Mouse (Mus musculus) heart, embryonic 12.5 days (tissue): ENCODE data around the gene Wdr46. TPM values are rescaled to one million over a fixed set of nuclear protein-coding genes. Genes with fewer than 3 reads are reported as not detected.

Experiments used
- ATAC-seq: fragments of 200-750 bp; cut with Nextera tagmentation; 2 replicates; pipeline ENCODE4 v1.8.0; 2017; ENCODE audit warnings: moderate TSS enrichment, moderate library complexity; ENCODE audit not compliant: insufficient number of reproducible peaks, low FRiP score
- H3K27ac ChIP-seq: fragments of 300-500 bp; sonication (generic); 2 replicates; pipeline ENCODE4 v1.5.1; 2016; ENCODE audit warnings: mild to moderate bottlenecking, moderate library complexity; ENCODE audit not compliant: poor library complexity, severe bottlenecking
- H3K27me3 ChIP-seq: fragments of 300-500 bp; sonication (generic); replicated peaks from 2 replicates; pipeline ENCODE4 v1.6.1; 2016; ENCODE audit warnings: mild to moderate bottlenecking, moderate library complexity
- H3K36me3 ChIP-seq: fragments of 300-500 bp; sonication (generic); 2 replicates; pipeline ENCODE4 v1.6.1; 2016; ENCODE audit warnings: mild to moderate bottlenecking, moderate library complexity
- H3K4me1 ChIP-seq: fragments of 300-500 bp; sonication (generic); replicated peaks from 2 replicates; pipeline ENCODE4 v1.6.1; 2016; ENCODE audit warnings: mild to moderate bottlenecking
- H3K4me2 ChIP-seq: fragments of 300-500 bp; sonication (generic); 2 replicates; pipeline ENCODE4 v1.6.1; 2016; ENCODE audit warnings: mild to moderate bottlenecking, moderate library complexity
- H3K4me3 ChIP-seq: fragments of 300-500 bp; sonication (generic); 2 replicates; pipeline ENCODE4 v1.5.1; 2016; ENCODE audit warnings: mild to moderate bottlenecking
- H3K9ac ChIP-seq: fragments of 300-500 bp; sonication (generic); 2 replicates; pipeline ENCODE4 v1.6.1; 2016; ENCODE audit warnings: mild to moderate bottlenecking, moderate library complexity
- H3K9me3 ChIP-seq: fragments of 300-500 bp; sonication (generic); replicated peaks from 2 replicates; pipeline ENCODE4 v1.6.1; 2016; ENCODE audit warnings: mild to moderate bottlenecking, moderate library complexity
- WGBS: fragments of 180-500 bp; shearing (Covaris S2); methylation state at CpG from one replicate; pipeline ENCODE4 v1.1.7; 2016; 5-methylcytosine and 5-hydroxymethylcytosine counted together
- polyA plus RNA-seq: library from polyadenylated mRNA; unstranded; fragments of >200 nt; fragmentation: Nextera tagmentation; extraction: Ambion mirVana; gene quantifications from 2 replicates; pipeline ENCODE4 v1.2.1, GENCODE M21; 2016

Wdr46 gene
- polyA plus RNA-seq, 1 experiment from 2014 or later: 26.5 TPM

DNA sequence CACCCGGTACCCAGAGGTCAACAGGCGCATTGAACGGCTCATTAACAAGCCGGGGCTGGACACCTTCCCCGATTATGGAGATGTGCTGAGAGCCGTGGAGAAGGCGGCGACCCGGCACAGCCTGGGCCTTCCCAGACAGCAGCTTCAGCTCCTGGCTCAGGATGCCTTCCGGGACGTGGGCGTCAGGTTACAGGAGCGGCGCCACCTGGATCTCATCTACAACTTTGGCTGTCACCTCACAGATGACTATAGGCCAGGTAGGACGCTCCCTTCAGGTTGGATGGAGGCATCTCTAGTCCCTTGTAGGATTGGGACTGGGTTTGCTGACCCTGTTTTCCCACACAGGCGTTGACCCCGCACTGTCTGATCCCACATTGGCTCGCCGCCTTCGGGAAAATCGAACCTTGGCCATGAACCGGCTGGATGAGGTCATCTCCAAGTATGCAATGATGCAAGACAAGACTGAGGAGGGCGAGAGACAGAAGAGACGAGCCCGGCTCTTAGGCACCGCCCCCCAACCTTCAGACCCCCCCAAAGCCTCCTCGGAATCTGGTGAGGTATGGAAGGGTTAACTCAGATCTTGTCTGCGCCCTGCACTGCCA lies 28.5 kb upstream of the Wdr46 start:
- H3K9ac ChIP-seq: no peak overlapping the region
- H3K27me3 ChIP-seq: no peaks in the 10 kb centered on the region
- H3K27ac ChIP-seq: no peak overlapping the region
- peaks cover 45% of the 10 kb centered on the region for H3K36me3 ChIP-seq
- 91% methylated on average over 28 of the region's 28 CpGs for WGBS
- H3K4me1 ChIP-seq: peaks cover 27% of the 10 kb centered on the region
- H3K9me3 ChIP-seq: no peaks in the 10 kb centered on the region
- no peak overlapping the region for H3K4me2 ChIP-seq
- no peak for ATAC-seq
- H3K4me3 ChIP-seq: no peak overlapping the region

GRCm38 (mm10) chr17:33913264-33913663 lies 27.2 kb upstream of the Wdr46 start:
- no peak overlapping the region for H3K4me3 ChIP-seq
- 91% methylated on average over 10 of the region's 10 CpGs for WGBS
- H3K9ac ChIP-seq: no peak overlapping the region
- H3K27ac ChIP-seq: no peak overlapping the region
- H3K9me3 ChIP-seq: no peaks in the 10 kb centered on the region
- H3K36me3 ChIP-seq: peaks cover 58% of the 10 kb centered on the region
- H3K4me1 ChIP-seq: peaks cover 32% of the 10 kb centered on the region
- H3K4me2 ChIP-seq: no peak overlapping the region
- ATAC-seq: no peak
- no peaks in the 10 kb centered on the region for H3K27me3 ChIP-seq

DNA sequence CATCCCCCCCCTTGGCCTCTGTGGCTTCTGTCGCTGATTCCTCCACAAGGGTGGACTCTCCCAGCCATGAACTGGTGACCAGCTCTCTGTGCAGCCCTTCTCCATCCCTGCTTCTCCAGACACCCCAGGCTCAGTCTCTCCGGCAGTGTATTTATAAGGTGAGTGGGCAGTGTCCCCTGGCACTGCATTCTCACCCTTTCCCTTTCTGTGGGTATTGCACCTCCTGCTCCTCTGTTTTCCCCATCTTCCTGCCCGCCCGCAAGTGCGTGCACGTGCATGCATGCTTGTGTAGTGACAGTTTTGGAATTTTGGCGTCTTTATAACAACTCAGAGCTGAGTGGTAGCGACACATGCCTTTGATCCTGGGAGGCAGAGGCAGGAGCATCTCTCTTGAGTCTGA lies 26.6 kb upstream of the Wdr46 start:
- no peak for ATAC-seq
- Histone ChIP-seq H3K9ac (no peak overlapping the region), H3K4me3 (no peak overlapping the region), H3K36me3 (peaks cover 61% of the 10 kb centered on the region), H3K4me2 (no peak overlapping the region), H3K4me1 (peaks cover 34% of the 10 kb centered on the region), H3K9me3 (no peaks in the 10 kb centered on the region), H3K27me3 (no peaks in the 10 kb centered on the region), H3K27ac (no peak overlapping the region)
- WGBS: 94% methylated on average over 8 of the region's 8 CpGs

DNA sequence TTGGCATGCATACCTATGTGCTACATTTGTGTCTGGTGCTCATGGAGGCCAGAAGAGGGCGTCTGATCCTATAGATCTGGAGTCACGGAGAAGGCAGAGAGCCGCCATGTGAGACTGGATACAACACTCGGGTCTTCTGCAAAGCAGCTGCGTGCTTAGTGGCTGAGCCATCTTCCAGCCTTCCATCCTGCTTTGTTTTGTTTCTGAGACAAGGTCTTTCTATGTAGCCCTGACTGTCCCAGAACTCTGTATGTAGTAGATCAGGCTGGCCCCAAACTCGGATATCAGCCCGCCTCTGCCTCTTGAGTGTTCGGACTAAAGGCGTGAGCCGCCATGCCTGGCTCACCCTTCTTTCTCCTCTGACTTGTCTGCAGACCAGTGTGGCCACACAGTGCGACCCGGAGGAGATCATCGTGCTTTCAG lies 25.5 kb upstream of the Wdr46 start:
- Histone ChIP-seq H3K9me3 (no peaks in the 10 kb centered on the region), H3K27me3 (no peaks in the 10 kb centered on the region), H3K4me1 (peaks cover 38% of the 10 kb centered on the region), H3K36me3 (peaks cover 61% of the 10 kb centered on the region), H3K4me3 (no peak overlapping the region), H3K4me2 (peak overlapping the region; percentile 79), H3K9ac (0 out of 2 replicates have a peak overlapping the region, but pooled peaks have one; percentile 40), H3K27ac (no peak overlapping the region)
- no peak for ATAC-seq
- 69% methylated on average over 13 of the region's 13 CpGs for WGBS

GRCm38 (mm10) chr17:33915671-33916250 lies 24.7 kb upstream of the Wdr46 start, which contains the start of the genes Tapbp and Zbtb22:
Gene Tapbp, plus strand, starts transcription at chr17:33915899.
Gene Zbtb22, plus strand, starts transcription at chr17:33915904.
- WGBS: 0% methylated on average over 33 of the region's 34 CpGs
- H3K4me1 ChIP-seq: peaks cover 37% of the 10 kb centered on the region
- peak; percentile 87 for ATAC-seq
- H3K27me3 ChIP-seq: no peaks in the 10 kb centered on the region
- peaks cover 58% of the 10 kb centered on the region for H3K36me3 ChIP-seq
- peak within 1 kb of the TSS; percentile 78 for H3K9ac ChIP-seq
- H3K4me2 ChIP-seq: peak within 1 kb of the TSS; percentile 79
- peak within 1 kb of the TSS; percentile 71 for H3K4me3 ChIP-seq
- H3K27ac ChIP-seq: peak within 1 kb of the TSS; percentile 84
- no peaks in the 10 kb centered on the region for H3K9me3 ChIP-seq

DNA sequence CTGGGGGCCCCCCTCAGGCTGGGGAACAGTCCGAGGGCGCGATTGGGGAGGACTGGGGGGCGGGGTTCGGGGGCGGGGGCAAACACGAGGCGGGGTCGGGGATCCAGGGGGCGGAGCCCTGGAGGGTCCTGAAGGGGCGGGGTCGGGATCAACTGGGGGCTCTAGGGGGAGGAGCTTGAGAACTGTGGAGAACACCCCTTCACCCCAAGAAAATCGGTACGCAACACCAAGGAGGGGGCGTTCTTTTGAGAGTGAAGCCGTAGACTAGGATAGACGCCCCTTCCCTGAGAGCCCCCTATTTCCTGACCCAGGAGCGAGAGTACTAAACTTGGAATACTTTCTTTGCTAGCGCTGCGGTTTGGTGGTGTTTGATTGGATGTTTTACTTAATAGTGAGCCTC lies 24.2 kb upstream of the Wdr46 start:
- peaks cover 54% of the 10 kb centered on the region for H3K36me3 ChIP-seq
- H3K4me2 ChIP-seq: peak overlapping the region; percentile 79
- peak overlapping the region; percentile 84 for H3K27ac ChIP-seq
- peak overlapping the region; percentile 78 for H3K9ac ChIP-seq
- ATAC-seq: peak; percentile 35
- H3K9me3 ChIP-seq: no peaks in the 10 kb centered on the region
- WGBS: under 1% methylated on average over 12 of the region's 20 CpGs
- H3K4me1 ChIP-seq: peaks cover 42% of the 10 kb centered on the region
- no peaks in the 10 kb centered on the region for H3K27me3 ChIP-seq
- H3K4me3 ChIP-seq: peak overlapping the region; percentile 71

- Histone ChIP-seq H3K27ac (no peak overlapping the region), H3K4me2 (peak overlapping the region; percentile 79), H3K9me3 (no peaks in the 10 kb centered on the region), H3K9ac (peak overlapping the region; percentile 69), H3K4me3 (peak overlapping the region; percentile 71), H3K4me1 (peaks cover 42% of the 10 kb centered on the region), H3K27me3 (no peaks in the 10 kb centered on the region), H3K36me3 (peaks cover 47% of the 10 kb centered on the region)
- no peak for ATAC-seq
- 70% methylated on average over 31 of the region's 31 CpGs for WGBS
Observed at GRCm38 (mm10) chr17:33916847-33917655, 23.4 kb upstream of the Wdr46 start.

GRCm38 (mm10) chr17:33917656-33918292 lies 22.7 kb upstream of the Wdr46 start:
- Histone ChIP-seq H3K27ac (no peak overlapping the region), H3K9me3 (no peaks in the 10 kb centered on the region), H3K9ac (no peak overlapping the region), H3K36me3 (peaks cover 40% of the 10 kb centered on the region), H3K4me1 (peaks cover 42% of the 10 kb centered on the region), H3K4me3 (no peak overlapping the region), H3K4me2 (peak overlapping the region; percentile 94; the same call in 1 of the 2 replicates), H3K27me3 (no peaks in the 10 kb centered on the region)
- no peak for ATAC-seq
- WGBS: 82% methylated on average over 18 of the region's 18 CpGs

DNA sequence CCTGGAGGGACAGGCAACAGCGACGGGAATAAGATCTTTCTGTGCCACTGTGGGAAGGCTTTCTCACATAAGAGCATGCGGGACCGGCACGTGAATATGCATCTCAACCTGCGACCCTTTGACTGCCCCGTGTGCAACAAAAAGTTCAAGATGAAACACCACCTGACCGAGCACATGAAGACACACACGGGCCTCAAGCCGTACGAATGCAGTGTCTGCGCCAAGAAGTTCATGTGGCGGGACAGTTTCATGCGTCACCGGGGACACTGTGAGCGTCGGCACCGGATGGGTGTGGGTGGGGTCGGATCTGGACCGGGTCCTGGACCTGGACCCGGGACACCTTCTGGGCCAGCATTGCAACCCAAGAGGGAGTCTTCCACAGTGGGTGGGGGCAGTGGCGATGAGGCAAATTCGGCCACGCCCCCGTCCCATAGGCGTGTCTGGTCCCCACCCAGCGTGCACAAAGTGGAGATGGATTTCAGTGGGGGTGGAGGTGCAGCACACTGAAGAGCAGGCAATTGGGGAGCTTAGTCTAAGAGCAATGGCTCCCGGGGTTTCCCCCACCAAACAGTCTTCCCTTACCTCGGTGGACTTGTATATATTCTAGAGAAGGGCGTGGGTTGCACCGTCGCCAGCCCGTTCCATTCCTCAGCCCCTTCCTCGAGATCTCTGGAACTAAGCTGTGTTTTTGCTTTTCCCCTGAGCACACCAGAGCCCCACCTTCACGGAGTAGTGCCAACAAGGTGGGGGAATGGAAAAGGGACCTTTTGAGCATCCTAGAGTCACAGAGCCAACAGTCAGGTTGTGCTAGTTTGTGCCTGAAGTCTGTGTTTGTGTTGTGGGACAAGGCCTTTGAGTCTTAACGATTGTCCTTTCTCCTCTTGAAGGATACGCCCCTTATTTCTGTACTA lies 21.9 kb upstream of the Wdr46 start:
- Histone ChIP-seq H3K9ac (peak overlapping the region; percentile 86; the same call in 1 of the 2 replicates), H3K27me3 (no peaks in the 10 kb centered on the region)
- ATAC-seq: no peak

More for the DNA sequence above, 21.9 kb upstream of the Wdr46 start:
- 56% methylated on average over 37 of the region's 37 CpGs for WGBS
- peak overlapping the region; percentile 44; the same call in 1 of the 2 replicates for H3K27ac ChIP-seq
- peak overlapping the region; percentile 94 for H3K4me2 ChIP-seq
- H3K4me3 ChIP-seq: peak overlapping the region; percentile 75
- H3K9me3 ChIP-seq: no peaks in the 10 kb centered on the region
- H3K36me3 ChIP-seq: peaks cover 33% of the 10 kb centered on the region
- peaks cover 42% of the 10 kb centered on the region for H3K4me1 ChIP-seq
